In genomic region chr3:135505369-135505909, GRCm38 (mm10) we compare ENCODE assay signal across 8 mouse cellular contexts. TPM values are rescaled to one million over a fixed set of nuclear protein-coding genes. Genes with fewer than 3 reads are reported as not detected.
DNase-seq lines count a peak whose midpoint lies in the region; ATAC-seq and TF ChIP-seq lines count a peak whose summit lies in the region.

No protein-coding gene starts in this region.

- no peaks in the 10 kb centered on the region for H3K36me3 ChIP-seq in heart, embryonic 11.5 days (ENCODE audit: control insufficient read depth, insufficient read depth, low read length)
- no peaks in the 10 kb centered on the region for H3K36me3 ChIP-seq in thymus, adult 2 months (ENCODE audit: control insufficient read depth, insufficient read depth, low read length)

- H3K27me3 ChIP-seq in heart, embryonic 11.5 days (ENCODE audit: control insufficient read depth, insufficient read depth, low read length) = no peaks in the 10 kb centered on the region
- H3K27me3 ChIP-seq in thymus, adult 2 months (ENCODE audit: control insufficient read depth, insufficient read depth, low read length) = no peaks in the 10 kb centered on the region

- no peak for ATAC-seq in heart, embryonic 11.5 days (replicated peaks; ENCODE audit: insufficient number of reproducible peaks, low FRiP score, low TSS enrichment)

- 58% methylated on average over 10 of the region's 10 CpGs for WGBS in heart, embryonic 11.5 days (ENCODE audit: insufficient replicate concordance)
- WGBS in thymus, adult 2 months = 64% methylated on average over 10 of the region's 10 CpGs

- no peak overlapping the region for H3K9ac ChIP-seq in heart, embryonic 11.5 days (ENCODE audit: low read depth, low read length)

- TF ChIP-seq CTCF in bone marrow macrophage, adult 2 months (IDR thresholded peaks at IDR 0.05; ENCODE audit: low read depth, low read length) = peak; percentile 87
- peak; percentile 91 for TF ChIP-seq CTCF in layer of hippocampus, adult 2 months (conservative IDR thresholded peaks at IDR 0.05)
- peak; percentile 85; the same call in 1 of the 2 replicates for TF ChIP-seq CTCF in thymus, adult 2 months (IDR thresholded peaks at IDR 0.05; ENCODE audit: borderline replicate concordance, control insufficient read depth, extremely low read depth, insufficient read depth, low read length, poor library complexity)

- no peak for TF ChIP-seq POLR2A in bone marrow macrophage, adult 2 months (IDR thresholded peaks at IDR 0.05; ENCODE audit: borderline replicate concordance, low read depth, low read length)
- TF ChIP-seq POLR2A in thymus, adult 2 months (IDR thresholded peaks at IDR 0.05; ENCODE audit: control insufficient read depth, extremely low read depth, insufficient read depth, low read length, poor library complexity) = no peak

- no peak overlapping the region for H3K4me2 ChIP-seq in heart, embryonic 11.5 days

- no peaks in the 10 kb centered on the region for H3K9me3 ChIP-seq in heart, embryonic 11.5 days (replicated peaks; ENCODE audit: control insufficient read depth, low read length)

- no peak overlapping the region for H3K27ac ChIP-seq in heart, embryonic 11.5 days (ENCODE audit: low read depth, low read length)
- H3K27ac ChIP-seq in bone marrow macrophage, adult 2 months (ENCODE audit: insufficient read depth, low read depth, low read length) = no peak overlapping the region
- H3K27ac ChIP-seq in layer of hippocampus, adult 2 months = no peak overlapping the region
- H3K27ac ChIP-seq in thymus, adult 2 months (ENCODE audit: control insufficient read depth, insufficient read depth, low read length) = no peak overlapping the region

- DNase-seq in heart, adult 11 months = peak; percentile 94
- peak; percentile 61 for DNase-seq in CD4-positive helper T cell, adult 2 months (ENCODE audit: low read depth, low spot score)
- DNase-seq in frontal cortex, postnatal 36 days (ENCODE audit: low spot score in 2 of 2) = peak; percentile 14 to 28
- peak; percentile 15 to 48 for DNase-seq in layer of hippocampus, adult 2 months (ENCODE audit: low spot score in 2 of 2)
- peak; percentile 65 to 79 for DNase-seq in lung, postnatal 4 days
- DNase-seq in thymus, adult 2 months = peak; percentile 81

- H3K4me3 ChIP-seq in heart, embryonic 11.5 days (ENCODE audit: low read depth, low read length) = no peak overlapping the region
- H3K4me3 ChIP-seq in bone marrow macrophage, adult 2 months (ENCODE audit: insufficient read depth, low read length) = no peak overlapping the region
- no peak overlapping the region for H3K4me3 ChIP-seq in layer of hippocampus, adult 2 months
- H3K4me3 ChIP-seq in thymus, adult 2 months (ENCODE audit: control insufficient read depth, insufficient read depth, low read length) = no peak overlapping the region

- peaks cover 13% of the 10 kb centered on the region for H3K4me1 ChIP-seq in heart, embryonic 11.5 days (ENCODE audit: control insufficient read depth, insufficient read depth, low read length)
- peaks cover 23% of the 10 kb centered on the region for H3K4me1 ChIP-seq in bone marrow macrophage, adult 2 months (ENCODE audit: control insufficient read depth, insufficient read depth, low read length)
- no peaks in the 10 kb centered on the region; the same call in 1 of the 2 replicates for H3K4me1 ChIP-seq in thymus, adult 2 months (replicated peaks; ENCODE audit: control insufficient read depth, insufficient read depth, low read length)

RNA-seq across cellular contexts. Expression of gene Manba, which starts 20.0 kb away (rescaled TPM):
- polyA plus RNA-seq in heart, embryonic 11.5 days (2014; fragmentation: Nextera tagmentation; extraction: Ambion mirVana) = 29.7 and 32.8 TPM in 2 replicates
- 37.4 and 38.8 TPM in 2 replicates for polyA plus RNA-seq in bone marrow macrophage, adult 2 months (2012; ENCODE audit: insufficient read depth, insufficient read length, missing spikeins)
- 1 to 10 TPM; 8.3 to 9.7 TPM for total RNA-seq in layer of hippocampus, adult 2 months (2021)
- 7.2 and 7.6 TPM in 2 replicates for polyA plus RNA-seq in thymus, adult 2 months (2012; rRNA removed)

Comparison
In these comparisons a context has a peak if more than half of its experiments do, and no peak if none do; other contexts are left out.
1. DNase-seq: peak in every context shown above with its lines; median percentile 94 in heart, adult 11 months; 81 in thymus, adult 2 months; 72 in lung, postnatal 4 days; 61 in CD4-positive helper T cell, adult 2 months; 32 in layer of hippocampus, adult 2 months; 21 in frontal cortex, postnatal 36 days.